Mouse (Mus musculus) heart, embryonic 15.5 days (tissue): ENCODE data around the gene Lpcat2. TPM values are rescaled to one million over a fixed set of nuclear protein-coding genes. Genes with fewer than 3 reads are reported as not detected.

Experiments
- ATAC-seq: fragments of 200-750 bp; cut with Nextera tagmentation; replicated peaks from 2 replicates; pipeline ENCODE4 v1.8.0; 2017; ENCODE audit warnings: low read depth, moderate TSS enrichment; ENCODE audit not compliant: insufficient number of reproducible peaks, insufficient read depth, low FRiP score
- H3K27ac ChIP-seq: fragments of 300-500 bp; sonication (generic); 2 replicates; pipeline ENCODE4 v1.5.1; 2015; ENCODE audit warnings: mild to moderate bottlenecking, inconsistent platforms
- H3K27me3 ChIP-seq: fragments of 300-500 bp; sonication (generic); 2 replicates; pipeline ENCODE4 v1.6.1; 2015; ENCODE audit warnings: inconsistent platforms
- H3K36me3 ChIP-seq: fragments of 300-500 bp; sonication (generic); 2 replicates; pipeline ENCODE4 v1.6.1; 2015; ENCODE audit warnings: mild to moderate bottlenecking, inconsistent platforms
- H3K4me1 ChIP-seq: fragments of 300-500 bp; sonication (generic); replicated peaks from 2 replicates; pipeline ENCODE4 v1.6.1; 2015; ENCODE audit warnings: inconsistent platforms
- H3K4me2 ChIP-seq: fragments of 300-500 bp; sonication (generic); 2 replicates; pipeline ENCODE4 v1.6.1; 2015; ENCODE audit warnings: inconsistent platforms, mild to moderate bottlenecking, moderate library complexity
- H3K4me3 ChIP-seq: fragments of 300-500 bp; sonication (generic); 2 replicates; pipeline ENCODE4 v1.5.1; 2015; ENCODE audit warnings: mild to moderate bottlenecking, inconsistent platforms
- H3K9ac ChIP-seq: fragments of 300-500 bp; sonication (generic); 2 replicates; pipeline ENCODE4 v1.6.1; 2015; ENCODE audit warnings: mild to moderate bottlenecking, inconsistent platforms
- H3K9me3 ChIP-seq: fragments of 300-500 bp; sonication (generic); replicated peaks from 2 replicates; pipeline ENCODE4 v1.6.1; 2016; ENCODE audit warnings: inconsistent platforms
- WGBS: fragments of 180-500 bp; shearing (Covaris S2); methylation state at CpG from one replicate; pipeline ENCODE4 v1.1.7; 2015; ENCODE audit warnings: mixed read lengths; 5-methylcytosine and 5-hydroxymethylcytosine counted together
- polyA plus RNA-seq: library from polyadenylated mRNA; unstranded; fragments of >200 nt; fragmentation: Nextera tagmentation; extraction: Ambion mirVana; gene quantifications from 2 replicates; pipeline ENCODE4 v1.2.1, GENCODE M21; 2015

The Lpcat2 gene
- polyA plus RNA-seq, 1 experiment from 2014 or later, result 4.0 TPM

- no peak overlapping the region for H3K4me3 ChIP-seq
- H3K27me3 ChIP-seq, result no peaks in the 10 kb centered on the region
- no peak overlapping the region for H3K4me2 ChIP-seq
- no peaks in the 10 kb centered on the region for H3K9me3 ChIP-seq
- WGBS, result 72% methylated on average over 3 of the region's 3 CpGs
- no peaks in the 10 kb centered on the region for H3K36me3 ChIP-seq
- ATAC-seq, result no peak
- no peak overlapping the region for H3K27ac ChIP-seq
- no peak overlapping the region for H3K9ac ChIP-seq
- H3K4me1 ChIP-seq, result no peaks in the 10 kb centered on the region
Observed at GRCm38 (mm10) chr8:92916082-92916481, 60.9 kb downstream of the Lpcat2 start.

GRCm38 (mm10) chr8:92921768-92922167 is 66.6 kb downstream of the Lpcat2 start:
- no peak for ATAC-seq
- Histone ChIP-seq H3K27me3 (no peaks in the 10 kb centered on the region), H3K9ac (no peak overlapping the region), H3K36me3 (no peaks in the 10 kb centered on the region), H3K9me3 (no peaks in the 10 kb centered on the region), H3K4me2 (no peak overlapping the region), H3K27ac (no peak overlapping the region), H3K4me1 (no peaks in the 10 kb centered on the region), H3K4me3 (no peak overlapping the region)
- WGBS, result 83% methylated on average over 3 of the region's 3 CpGs

GRCm38 (mm10) chr8:92928986-92929385 is 73.8 kb downstream of the Lpcat2 start:
- Histone ChIP-seq H3K27me3 (no peaks in the 10 kb centered on the region), H3K9me3 (no peaks in the 10 kb centered on the region), H3K9ac (no peak overlapping the region), H3K4me3 (no peak overlapping the region), H3K27ac (no peak overlapping the region), H3K36me3 (no peaks in the 10 kb centered on the region), H3K4me1 (no peaks in the 10 kb centered on the region), H3K4me2 (no peak overlapping the region)
- no peak for ATAC-seq
- WGBS, result 65% methylated on average over 4 of the region's 4 CpGs

GRCm38 (mm10) chr8:92938056-92938455 is 82.9 kb downstream of the Lpcat2 start:
- ATAC-seq, result no peak
- WGBS, result 64% methylated on average over 4 of the region's 4 CpGs
- no peak overlapping the region for H3K27ac ChIP-seq

GRCm38 (mm10) chr8:92949071-92949470 is 93.9 kb downstream of the Lpcat2 start:
- ATAC-seq, result no peak
- Histone ChIP-seq H3K4me2 (no peak overlapping the region), H3K4me1 (no peaks in the 10 kb centered on the region), H3K4me3 (no peak overlapping the region), H3K27ac (no peak overlapping the region), H3K27me3 (no peaks in the 10 kb centered on the region), H3K9me3 (no peaks in the 10 kb centered on the region), H3K36me3 (no peaks in the 10 kb centered on the region), H3K9ac (no peak overlapping the region)
- WGBS, result 71% methylated on average over 4 of the region's 4 CpGs

More at GRCm38 (mm10) chr8:92938056-92938455, 82.9 kb downstream of the Lpcat2 start:
- H3K36me3 ChIP-seq, result no peaks in the 10 kb centered on the region
- no peak overlapping the region for H3K4me2 ChIP-seq
- H3K4me1 ChIP-seq, result no peaks in the 10 kb centered on the region
- H3K9ac ChIP-seq, result no peak overlapping the region
- H3K9me3 ChIP-seq, result no peaks in the 10 kb centered on the region
- no peaks in the 10 kb centered on the region for H3K27me3 ChIP-seq
- no peak overlapping the region for H3K4me3 ChIP-seq

GRCm38 (mm10) chr8:92950639-92951371 is 95.7 kb downstream of the Lpcat2 start:
- Histone ChIP-seq H3K36me3 (no peaks in the 10 kb centered on the region), H3K27ac (no peak overlapping the region), H3K9me3 (no peaks in the 10 kb centered on the region), H3K4me3 (no peak overlapping the region), H3K4me1 (no peaks in the 10 kb centered on the region), H3K4me2 (no peak overlapping the region), H3K27me3 (no peaks in the 10 kb centered on the region), H3K9ac (no peak overlapping the region)
- WGBS, result 68% methylated on average over 12 of the region's 12 CpGs
- no peak for ATAC-seq

GRCm38 (mm10) chr8:92954044-92954443 is 98.9 kb downstream of the Lpcat2 start:
- no peak for ATAC-seq
- Histone ChIP-seq H3K4me1 (no peaks in the 10 kb centered on the region), H3K9me3 (no peaks in the 10 kb centered on the region), H3K4me3 (no peak overlapping the region), H3K4me2 (no peak overlapping the region), H3K27me3 (peaks cover 11% of the 10 kb centered on the region), H3K36me3 (no peaks in the 10 kb centered on the region), H3K27ac (no peak overlapping the region), H3K9ac (no peak overlapping the region)
- 71% methylated on average over 5 of the region's 5 CpGs for WGBS

GRCm38 (mm10) chr8:92959779-92960178 is 104.6 kb downstream of the Lpcat2 start, which contains the start of gene Slc6a2:
TSS of gene Slc6a2 (plus strand) at chr8:92960079.
- H3K27me3 ChIP-seq, result peaks cover 68% of the 10 kb centered on the region
- H3K9me3 ChIP-seq, result no peaks in the 10 kb centered on the region
- H3K4me3 ChIP-seq, result peak within 1 kb of the TSS; percentile 42
- no peaks in the 10 kb centered on the region for H3K36me3 ChIP-seq
- H3K27ac ChIP-seq, result no peak within 1 kb of the TSS
- H3K4me2 ChIP-seq, result peak within 1 kb of the TSS; percentile 78
- no peak for ATAC-seq
- 61% methylated on average over 10 of the region's 10 CpGs for WGBS
- H3K9ac ChIP-seq, result no peak within 1 kb of the TSS
- H3K4me1 ChIP-seq, result peaks cover 13% of the 10 kb centered on the region

GRCm38 (mm10) chr8:92960451-92960911 is 105.3 kb downstream of the Lpcat2 start:
- H3K27me3 ChIP-seq, result peaks cover 69% of the 10 kb centered on the region
- no peak overlapping the region for H3K9ac ChIP-seq
- peak overlapping the region; percentile 78 for H3K4me2 ChIP-seq
- no peaks in the 10 kb centered on the region for H3K9me3 ChIP-seq
- H3K27ac ChIP-seq, result no peak overlapping the region
- under 1% methylated on average over 42 of the region's 42 CpGs for WGBS
- H3K36me3 ChIP-seq, result no peaks in the 10 kb centered on the region
- no peak; the same call in 1 of the 2 replicates for ATAC-seq
- peak overlapping the region; percentile 42 for H3K4me3 ChIP-seq
- H3K4me1 ChIP-seq, result peaks cover 13% of the 10 kb centered on the region

GRCm38 (mm10) chr8:92961088-92961487 is 105.9 kb downstream of the Lpcat2 start:
- Histone ChIP-seq H3K4me1 (peaks cover 13% of the 10 kb centered on the region), H3K4me3 (peak overlapping the region; percentile 42), H3K27ac (no peak overlapping the region), H3K4me2 (peak overlapping the region; percentile 78), H3K36me3 (no peaks in the 10 kb centered on the region), H3K27me3 (peaks cover 69% of the 10 kb centered on the region), H3K9ac (no peak overlapping the region), H3K9me3 (no peaks in the 10 kb centered on the region)
- 3% methylated on average over 25 of the region's 25 CpGs for WGBS
- no peak for ATAC-seq

- ATAC-seq, result no peak
- no peak overlapping the region for H3K4me2 ChIP-seq
- no peak overlapping the region for H3K9ac ChIP-seq
- H3K36me3 ChIP-seq, result no peaks in the 10 kb centered on the region
- no peaks in the 10 kb centered on the region for H3K9me3 ChIP-seq
- 52% methylated on average over 2 of the region's 2 CpGs for WGBS
- H3K4me1 ChIP-seq, result peaks cover 13% of the 10 kb centered on the region
- no peak overlapping the region for H3K4me3 ChIP-seq
- peaks cover 53% of the 10 kb centered on the region for H3K27me3 ChIP-seq
- no peak overlapping the region for H3K27ac ChIP-seq
Observed at GRCm38 (mm10) chr8:92964556-92964955, 109.4 kb downstream of the Lpcat2 start.
